Mouse (Mus musculus) lung, embryonic 14.5 days (tissue): ENCODE measurements around the gene Phactr3. TPM values are rescaled to one million over a fixed set of nuclear protein-coding genes. Genes with fewer than 3 reads are reported as not detected.
A peak's percentile ranks its signal among the peaks of the same experiment; 100 is the strongest.

ENCODE experiments used
- ATAC-seq: fragments of 200-750 bp; cut with Nextera tagmentation; 2 replicates; pipeline ENCODE4 v1.8.0; 2017; ENCODE audit warnings: mild to moderate bottlenecking, moderate TSS enrichment, moderate library complexity; ENCODE audit not compliant: insufficient read depth
- DNase-seq: peaks from one replicate; pipeline ENCODE4 v3.0.0-alpha.2; 2015
- H3K27ac ChIP-seq: fragments of 300-500 bp; sonication (generic); 2 replicates; pipeline ENCODE4 v1.5.1; 2014; ENCODE audit warnings: low read depth, mild to moderate bottlenecking, moderate library complexity
- H3K27me3 ChIP-seq: fragments of 300-500 bp; sonication (generic); 2 replicates; pipeline ENCODE4 v1.6.1; 2014; ENCODE audit warnings: low read length, control low read depth; ENCODE audit not compliant: insufficient read depth
- H3K36me3 ChIP-seq: fragments of 300-500 bp; sonication (generic); 2 replicates; pipeline ENCODE4 v1.6.1; 2014; ENCODE audit warnings: control low read depth; ENCODE audit not compliant: insufficient read depth
- H3K4me1 ChIP-seq: fragments of 300-500 bp; sonication (generic); 2 replicates; pipeline ENCODE4 v1.6.1; 2014; ENCODE audit warnings: antibody characterized with exemption, control low read depth; ENCODE audit not compliant: insufficient read depth
- H3K4me2 ChIP-seq: fragments of 300-500 bp; sonication (generic); 2 replicates; pipeline ENCODE4 v1.6.1; 2014; ENCODE audit warnings: mild to moderate bottlenecking
- H3K4me3 ChIP-seq: fragments of 300-500 bp; sonication (generic); 2 replicates; pipeline ENCODE4 v1.5.1; 2014; ENCODE audit warnings: low read depth, low read length
- H3K9ac ChIP-seq: fragments of 300-500 bp; sonication (generic); 2 replicates; pipeline ENCODE4 v1.6.1; 2014
- H3K9me3 ChIP-seq: fragments of 300-500 bp; sonication (generic); 2 replicates; pipeline ENCODE4 v1.6.1; 2016; ENCODE audit warnings: low read depth, low read length, control low read depth
- CTCF ChIP-seq: IDR thresholded peaks from 2 replicates; pipeline ENCODE4 v1.5.1; 2016; ENCODE audit warnings: antibody characterized with exemption, low read depth
- WGBS: fragments of 180-500 bp; shearing (Covaris S2); extraction: QIAGEN DNeasy Blood & Tissue Kit; methylation state at CpG from one replicate; pipeline ENCODE4 v1.1.7; 2014; 5-methylcytosine and 5-hydroxymethylcytosine counted together
- polyA plus RNA-seq: library from polyadenylated mRNA; unstranded; fragments of >200 nt; fragmentation: Nextera tagmentation; extraction: Ambion mirVana; gene quantifications from 2 replicates; pipeline ENCODE4 v1.2.1, GENCODE M21; 2014

Phactr3 gene
- polyA plus RNA-seq, 1 experiment from 2014 or later = 0.33 TPM

DNA sequence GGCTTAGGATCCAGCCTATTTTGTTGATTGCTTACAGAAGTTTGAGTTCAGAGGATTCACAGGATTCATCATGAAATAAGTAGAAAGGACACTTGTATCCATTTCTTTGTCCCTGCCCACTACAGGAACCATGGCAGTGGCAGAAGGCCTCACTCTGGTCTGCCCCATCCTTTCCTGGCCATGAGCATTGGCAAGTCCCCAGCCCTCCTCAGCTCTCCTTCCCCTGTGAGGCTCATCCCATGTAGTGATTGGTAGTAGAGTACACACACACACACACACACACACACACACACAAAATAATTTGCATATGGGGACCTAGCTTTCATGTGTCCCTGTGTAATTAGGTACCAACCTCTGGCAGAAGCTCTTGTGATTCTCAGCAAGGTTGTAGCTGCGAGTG, 95.8 kb downstream of the Phactr3 start:
- H3K36me3 ChIP-seq = no peaks in the 10 kb centered on the region
- H3K9ac ChIP-seq = no peak overlapping the region
- H3K9me3 ChIP-seq = no peaks in the 10 kb centered on the region
- ATAC-seq (no peak), DNase-seq (no peak)
- no peaks in the 10 kb centered on the region for H3K27me3 ChIP-seq
- 88% methylated on average over 1 of the region's 1 CpGs for WGBS
- H3K27ac ChIP-seq = no peak overlapping the region
- H3K4me2 ChIP-seq = no peak overlapping the region
- H3K4me1 ChIP-seq = no peaks in the 10 kb centered on the region
- no peak for TF ChIP-seq CTCF
- no peak overlapping the region for H3K4me3 ChIP-seq

DNA sequence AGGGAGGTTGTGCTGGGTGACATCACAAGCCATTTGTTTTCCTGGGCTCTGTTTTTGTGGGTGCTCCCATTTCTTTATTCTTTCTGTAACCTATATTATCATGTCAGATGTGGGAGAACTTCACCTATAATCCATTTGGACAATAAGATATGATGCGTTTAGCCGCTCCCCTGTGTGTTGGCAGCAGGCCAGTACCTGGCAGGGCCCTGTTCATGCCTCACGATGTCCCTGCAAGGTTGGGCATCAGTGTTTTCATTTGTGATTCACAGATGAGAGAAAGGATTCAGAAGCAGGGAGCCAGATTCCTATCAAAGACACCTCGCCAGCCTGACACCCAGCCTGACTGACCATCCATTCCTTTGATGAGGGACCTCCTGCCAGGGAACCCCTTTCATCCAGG, 99.7 kb downstream of the Phactr3 start:
- WGBS = 64% methylated on average over 4 of the region's 4 CpGs
- no peaks in the 10 kb centered on the region for H3K27me3 ChIP-seq

DNA sequence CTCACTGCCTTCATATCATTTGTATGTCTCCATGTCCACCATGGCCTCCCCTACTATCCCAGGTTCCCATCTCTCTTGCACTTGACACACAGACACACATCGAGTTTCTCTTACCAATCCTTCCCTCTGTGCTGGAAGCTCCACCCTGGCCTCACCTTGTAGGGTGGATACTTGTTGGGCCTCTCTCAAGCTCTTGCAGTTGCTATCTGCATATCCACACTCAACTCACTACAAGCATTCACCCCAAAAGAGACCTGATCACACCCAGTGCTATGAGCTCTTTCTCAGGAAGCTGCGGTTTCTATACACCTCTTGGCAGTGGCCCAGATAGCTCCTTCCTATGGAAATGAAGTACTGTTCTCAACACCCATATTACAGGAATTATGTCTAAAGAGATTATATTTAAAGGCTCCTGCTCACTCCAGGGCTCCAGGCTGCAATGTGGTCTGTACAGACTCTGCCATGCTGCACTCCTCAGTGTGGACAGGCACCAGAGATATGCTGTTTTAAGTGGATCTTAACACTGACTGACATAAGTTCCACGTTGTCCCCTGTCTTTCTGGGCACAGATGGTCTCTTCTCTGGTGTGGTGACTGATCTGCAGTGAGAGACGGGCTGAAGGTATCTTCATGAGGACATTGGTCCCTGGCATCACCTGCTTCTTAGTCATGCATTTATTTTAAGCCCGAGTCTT, 100.8 kb downstream of the Phactr3 start:
- DNase-seq = no peak
- Histone ChIP-seq H3K9me3 (no peaks in the 10 kb centered on the region), H3K9ac (no peak overlapping the region), H3K27me3 (no peaks in the 10 kb centered on the region), H3K4me1 (no peaks in the 10 kb centered on the region), H3K4me2 (no peak overlapping the region), H3K4me3 (no peak overlapping the region), H3K36me3 (no peaks in the 10 kb centered on the region), H3K27ac (no peak overlapping the region)
- WGBS = 69% methylated on average over 5 of the region's 5 CpGs
- no peak for ATAC-seq
- TF ChIP-seq CTCF = no peak

More for the DNA sequence above, 99.7 kb downstream of the Phactr3 start:
- no peak for ATAC-seq
- DNase-seq = no peak
- Histone ChIP-seq H3K36me3 (no peaks in the 10 kb centered on the region), H3K9ac (no peak overlapping the region), H3K4me1 (no peaks in the 10 kb centered on the region), H3K9me3 (no peaks in the 10 kb centered on the region), H3K27ac (no peak overlapping the region), H3K4me3 (no peak overlapping the region), H3K4me2 (no peak overlapping the region)
- no peak for TF ChIP-seq CTCF

DNA sequence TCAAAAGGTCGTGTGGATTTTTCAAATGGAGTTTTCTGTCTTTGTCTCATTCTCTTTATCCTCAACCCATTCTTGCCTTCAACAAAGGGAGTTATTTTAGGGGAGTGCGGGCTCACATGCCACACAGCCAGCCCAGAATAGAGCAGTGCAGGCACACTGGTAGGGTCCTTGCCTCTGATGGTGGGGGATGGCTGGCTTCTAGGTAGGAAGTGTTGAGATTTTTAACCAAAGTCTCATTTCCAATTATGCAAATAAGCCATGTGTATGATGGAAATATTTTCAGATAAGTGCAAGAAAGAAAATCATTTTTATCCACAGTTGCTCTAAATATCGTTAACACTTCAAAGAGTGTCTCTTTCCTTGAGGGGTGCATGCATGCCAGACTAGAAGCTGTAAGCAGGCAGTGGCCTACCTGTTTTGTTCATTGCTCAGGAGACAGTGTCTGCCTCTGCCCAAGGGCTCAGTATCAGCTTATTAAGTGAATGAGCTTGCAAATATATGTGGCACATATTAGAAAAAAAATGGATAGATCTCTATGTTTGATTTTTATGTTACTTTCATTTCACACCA, 101.5 kb downstream of the Phactr3 start:
- ATAC-seq (no peak), DNase-seq (no peak)
- Histone ChIP-seq H3K9ac (no peak overlapping the region), H3K4me2 (no peak overlapping the region), H3K4me3 (no peak overlapping the region), H3K9me3 (no peaks in the 10 kb centered on the region), H3K27ac (no peak overlapping the region), H3K36me3 (no peaks in the 10 kb centered on the region), H3K27me3 (no peaks in the 10 kb centered on the region), H3K4me1 (no peaks in the 10 kb centered on the region)
- 82% methylated on average over 3 of the region's 3 CpGs for WGBS
- TF ChIP-seq CTCF = no peak

DNA sequence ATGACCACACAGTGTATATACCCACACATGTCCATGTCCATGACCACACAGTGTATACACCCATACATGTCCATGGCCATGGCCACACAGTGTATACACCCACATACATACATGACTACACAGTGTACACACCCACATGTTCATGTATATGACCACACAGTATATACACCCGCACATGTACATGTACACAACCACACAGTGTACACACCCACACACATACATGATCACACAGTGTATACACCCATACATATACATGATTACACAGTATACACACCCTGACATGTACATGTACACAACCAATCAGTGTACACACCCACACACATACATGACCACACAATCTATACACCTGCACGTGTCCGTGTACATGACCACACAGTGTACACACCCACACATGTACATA, 102.2 kb downstream of the Phactr3 start:
- ATAC-seq (peak; percentile 49), DNase-seq (no peak)
- Histone ChIP-seq H3K9ac (no peak overlapping the region), H3K4me2 (no peak overlapping the region), H3K4me3 (no peak overlapping the region), H3K9me3 (no peaks in the 10 kb centered on the region), H3K27ac (no peak overlapping the region), H3K27me3 (no peaks in the 10 kb centered on the region), H3K36me3 (no peaks in the 10 kb centered on the region), H3K4me1 (no peaks in the 10 kb centered on the region)
- TF ChIP-seq CTCF = no peak
- WGBS = 92% methylated on average over 3 of the region's 3 CpGs

DNA sequence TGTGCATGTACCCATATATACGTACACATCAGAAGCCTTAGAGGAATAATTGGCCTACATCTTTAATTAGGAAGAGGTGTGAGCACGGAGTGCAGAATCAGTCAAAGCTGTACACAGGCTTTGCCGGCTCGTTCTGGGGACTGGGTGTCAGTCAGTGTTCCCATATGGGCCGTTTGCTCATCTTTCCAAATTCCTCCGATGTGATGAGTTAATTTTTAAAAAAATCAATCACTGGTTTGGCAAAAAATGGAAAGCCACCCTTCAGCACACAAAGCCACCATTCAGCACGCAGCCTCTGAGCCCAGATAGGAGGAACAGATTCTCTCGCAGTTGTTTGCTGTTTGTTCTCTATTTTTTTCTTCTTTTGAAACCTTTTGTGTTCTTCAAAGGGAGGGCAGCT, 110.5 kb downstream of the Phactr3 start:
- Histone ChIP-seq H3K27ac (no peak overlapping the region), H3K9ac (no peak overlapping the region), H3K27me3 (no peaks in the 10 kb centered on the region), H3K4me2 (no peak overlapping the region), H3K4me3 (no peak overlapping the region), H3K4me1 (no peaks in the 10 kb centered on the region), H3K36me3 (no peaks in the 10 kb centered on the region), H3K9me3 (no peaks in the 10 kb centered on the region)
- WGBS = 73% methylated on average over 8 of the region's 8 CpGs
- TF ChIP-seq CTCF = no peak
- DNase-seq (no peak), ATAC-seq (no peak)

DNA sequence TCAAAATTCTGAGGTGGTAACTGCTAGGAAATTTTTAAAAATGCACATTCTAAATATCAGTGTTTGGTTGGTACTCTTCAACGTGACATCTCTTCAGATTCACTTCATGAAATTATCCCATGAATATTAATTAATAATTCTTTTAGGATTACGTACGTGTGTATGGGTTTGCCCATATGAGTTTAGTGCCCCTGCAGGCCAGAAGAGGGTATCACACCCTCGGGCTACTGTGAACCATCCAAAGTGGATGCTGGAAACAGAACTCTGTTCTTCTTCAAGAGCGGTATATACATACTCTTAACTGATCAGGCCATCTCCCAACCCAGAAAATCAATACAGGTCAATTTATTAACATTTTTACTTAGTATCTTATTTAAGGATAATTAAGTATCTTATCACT, 114.7 kb downstream of the Phactr3 start:
- no peaks in the 10 kb centered on the region for H3K27me3 ChIP-seq
- H3K27ac ChIP-seq = no peak overlapping the region
- no peak overlapping the region for H3K4me3 ChIP-seq
- peak; percentile 38 for TF ChIP-seq CTCF
- no peaks in the 10 kb centered on the region for H3K36me3 ChIP-seq
- DNase-seq (no peak), ATAC-seq (no peak)
- no peaks in the 10 kb centered on the region for H3K4me1 ChIP-seq
- H3K4me2 ChIP-seq = no peak overlapping the region
- no peak overlapping the region for H3K9ac ChIP-seq
- H3K9me3 ChIP-seq = no peaks in the 10 kb centered on the region
- 72% methylated on average over 5 of the region's 5 CpGs for WGBS
